Mouse (Mus musculus) liver, adult 2 months (tissue): ENCODE measurements around the gene Tprgl.

Experiments used
- CTCF ChIP-seq: fragments of 200-500 bp; IDR thresholded peaks from 2 replicates; pipeline ENCODE4 v1.5.1; 2011; ENCODE audit warnings: low read depth, low read length, control low read depth
- POLR2A ChIP-seq: fragments of 200-500 bp; IDR thresholded peaks from 2 replicates; pipeline ENCODE4 v1.6.1; 2011; ENCODE audit warnings: low read length, control low read depth; ENCODE audit not compliant: insufficient read depth; ENCODE audit errors: extremely low read depth

- TF ChIP-seq CTCF (no peak), POLR2A (no peak)
These were observed 417 bp downstream of the Tprgl start for GRCm38 (mm10) chr4:154159961-154160537.
